Mouse (Mus musculus) heart, adult 11 months (tissue): ENCODE measurements at regions not wholly inside any gene's neighbourhood (a gene's known extent, or its start where the extent isn't known, plus 50 kb on each side); places are given as distances from the start of the nearest gene placed in this dataset.

Experiments
- DNase-seq: peaks from one replicate; pipeline ENCODE4 v3.0.0; 2022

DNA sequence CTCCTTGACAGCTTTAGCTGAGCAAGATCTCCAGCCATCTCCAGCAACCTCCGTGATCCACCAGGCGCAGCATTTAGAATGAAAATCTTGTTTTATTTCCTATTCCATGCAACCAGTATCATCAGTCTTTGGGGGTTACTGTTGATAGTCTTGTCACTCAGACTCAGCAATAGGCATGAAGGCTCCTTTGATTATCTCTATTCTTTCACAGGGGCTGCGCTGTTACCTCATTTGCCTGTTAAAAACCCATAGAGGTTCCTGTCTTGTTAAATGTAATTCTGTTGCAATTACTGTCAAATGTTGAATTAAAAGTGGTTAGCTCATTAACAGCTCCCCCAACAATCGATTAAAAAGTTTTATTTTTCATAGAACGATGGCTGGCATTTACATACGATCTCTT is 502.7 kb downstream of the Olfm4 start:
- no peak for DNase-seq

DNA sequence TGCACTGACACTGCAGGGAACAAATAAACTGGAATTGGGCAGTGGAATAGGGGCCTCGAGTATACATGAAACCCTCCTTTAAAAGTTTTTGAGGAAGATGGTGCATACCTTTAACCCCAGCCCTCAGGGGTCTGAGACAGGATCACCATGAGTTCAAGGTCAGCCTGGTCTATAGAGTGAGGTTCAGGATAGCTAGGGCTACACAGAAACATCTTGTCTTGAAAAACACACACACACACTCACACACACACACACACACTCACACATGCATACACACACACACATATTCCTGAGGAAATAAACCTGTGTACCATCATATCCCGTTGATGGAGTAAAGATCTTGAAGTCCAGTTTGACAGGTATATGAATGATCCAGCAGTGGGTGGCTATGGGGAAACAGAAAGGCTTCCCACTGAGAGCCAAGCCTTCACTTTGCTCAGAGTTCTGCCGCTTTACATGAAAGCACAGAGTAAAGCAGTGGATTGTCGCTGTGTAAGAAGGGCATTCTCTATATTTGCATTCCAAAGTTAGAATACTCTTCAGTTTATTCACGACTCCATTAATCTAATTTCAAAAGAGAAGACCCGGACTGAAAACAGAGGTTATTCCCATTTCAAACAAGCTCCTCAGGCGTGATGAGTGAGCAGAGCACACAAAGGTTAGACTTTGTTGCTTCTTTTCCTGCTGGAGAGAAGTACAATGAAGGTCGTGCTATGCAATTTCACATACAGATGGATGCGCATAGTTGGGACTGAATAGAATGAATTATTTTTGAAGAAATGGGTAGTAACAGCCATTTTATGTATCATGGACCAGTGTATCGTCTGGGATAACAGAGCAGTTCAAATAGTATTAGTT is 508.4 kb downstream of the Olfm4 start:
- DNase-seq = no peak

DNA sequence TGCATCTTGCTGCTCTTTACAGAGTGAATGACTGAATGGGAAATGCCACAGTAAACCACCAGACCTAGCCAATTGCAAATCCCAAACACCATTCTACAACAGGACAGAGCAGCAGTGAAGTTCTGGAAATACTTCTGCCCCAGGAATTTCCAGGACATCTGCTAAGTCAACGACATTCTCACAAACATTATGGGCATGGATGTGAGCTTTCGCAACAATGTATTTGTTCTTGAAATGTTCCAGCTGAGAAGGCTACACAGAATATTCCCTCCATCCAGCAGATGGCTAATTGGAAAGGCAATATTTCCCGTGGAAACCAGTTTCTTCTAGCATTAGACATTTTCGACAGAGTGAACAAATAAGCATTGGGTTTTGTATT is 509.0 kb downstream of the Olfm4 start:
- no peak for DNase-seq

DNA sequence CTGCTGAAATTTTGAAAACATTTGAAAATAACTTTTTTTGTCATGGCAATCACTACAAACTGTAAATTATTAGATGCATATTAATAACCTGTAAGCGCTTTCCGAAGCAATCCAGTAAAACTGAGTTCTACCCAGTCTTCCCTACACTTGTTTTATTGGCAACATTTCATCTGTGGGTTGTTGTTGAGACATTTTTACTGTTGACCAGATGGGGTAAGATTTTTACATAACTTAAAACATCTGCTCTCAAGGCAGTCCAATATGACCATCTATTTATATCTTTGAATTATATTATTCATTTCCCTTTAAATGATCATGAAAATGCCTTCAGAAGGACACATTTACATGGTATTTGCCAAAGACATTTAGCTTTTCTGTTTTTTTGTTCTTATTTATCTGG is 520.5 kb downstream of the Olfm4 start:
- DNase-seq = no peak

DNA sequence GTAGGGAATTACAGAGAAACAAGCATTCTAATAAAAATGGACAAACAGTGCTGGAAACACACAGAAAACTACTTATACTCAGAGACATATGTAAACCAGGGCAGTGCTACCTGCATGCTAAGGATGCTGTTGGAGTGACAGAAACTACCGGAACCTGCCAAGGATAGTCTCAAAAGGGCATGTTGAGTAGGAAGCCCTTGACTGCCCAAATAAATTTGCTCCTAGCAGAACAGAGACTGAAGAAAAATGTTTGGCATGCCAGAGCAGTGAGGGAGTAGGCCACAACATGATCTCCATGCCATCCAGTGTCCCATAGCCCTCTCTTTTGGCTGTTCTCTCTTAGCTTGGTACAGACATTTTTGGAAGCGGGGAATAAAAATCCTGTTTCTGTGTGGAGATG is 532.7 kb downstream of the Olfm4 start:
- DNase-seq = peak; percentile 37

DNA sequence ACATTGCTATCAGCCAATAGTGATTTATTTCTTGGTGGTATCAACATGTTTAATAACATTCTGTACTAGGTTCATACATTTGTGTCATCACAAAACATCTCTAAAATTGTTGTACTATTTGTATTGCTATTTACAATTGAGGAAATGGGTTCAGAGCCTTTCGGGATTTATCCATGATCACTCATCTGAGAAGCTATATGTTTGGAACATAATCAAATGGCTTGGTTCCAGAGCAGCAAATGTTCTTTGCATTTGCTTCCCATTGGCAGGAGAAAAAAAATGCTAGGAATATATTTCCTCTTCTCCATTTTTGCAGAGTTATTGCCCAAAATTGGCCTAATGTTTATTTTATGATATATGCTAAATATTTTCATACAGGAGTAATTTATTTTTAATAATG is 537.3 kb downstream of the Olfm4 start:
- no peak for DNase-seq

DNA sequence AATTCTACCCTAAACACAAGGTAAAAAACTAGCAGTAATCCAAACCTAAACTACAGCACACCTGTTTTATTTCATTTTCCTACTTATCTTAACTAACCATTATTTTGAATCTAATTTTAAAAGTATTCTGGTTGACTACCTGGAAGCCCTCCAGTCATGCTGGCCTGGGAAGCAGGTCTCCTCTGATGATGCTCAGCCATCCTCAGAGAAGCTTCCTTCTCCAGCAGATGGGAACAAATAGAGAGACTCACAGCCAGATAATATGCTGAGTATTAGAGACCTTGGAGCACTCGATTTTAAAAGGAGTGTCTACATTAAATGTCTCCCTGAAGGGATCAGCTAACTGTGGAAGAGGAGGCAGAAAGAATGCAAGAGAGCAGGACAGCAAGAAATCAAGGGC is 537.8 kb downstream of the Olfm4 start:
- no peak for DNase-seq

DNA sequence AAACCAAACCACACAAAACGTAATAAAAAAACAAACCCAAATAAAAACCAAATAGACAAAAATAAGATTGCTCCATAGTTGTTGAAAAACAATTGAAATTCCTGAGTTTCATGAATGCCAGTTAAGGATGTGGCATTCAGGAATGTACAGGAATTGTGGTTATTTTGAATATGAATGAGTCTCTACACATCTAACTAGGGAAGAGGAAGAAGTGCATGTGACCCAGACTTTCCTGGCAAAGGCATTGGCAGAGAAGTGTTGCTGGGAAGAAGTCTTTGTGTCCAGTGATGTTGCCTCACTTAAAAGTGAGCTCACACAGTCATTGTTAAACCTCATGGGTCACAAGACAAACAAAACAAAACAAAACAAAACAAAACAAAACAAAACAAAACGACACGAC is 538.7 kb downstream of the Olfm4 start:
- no peak for DNase-seq

DNA sequence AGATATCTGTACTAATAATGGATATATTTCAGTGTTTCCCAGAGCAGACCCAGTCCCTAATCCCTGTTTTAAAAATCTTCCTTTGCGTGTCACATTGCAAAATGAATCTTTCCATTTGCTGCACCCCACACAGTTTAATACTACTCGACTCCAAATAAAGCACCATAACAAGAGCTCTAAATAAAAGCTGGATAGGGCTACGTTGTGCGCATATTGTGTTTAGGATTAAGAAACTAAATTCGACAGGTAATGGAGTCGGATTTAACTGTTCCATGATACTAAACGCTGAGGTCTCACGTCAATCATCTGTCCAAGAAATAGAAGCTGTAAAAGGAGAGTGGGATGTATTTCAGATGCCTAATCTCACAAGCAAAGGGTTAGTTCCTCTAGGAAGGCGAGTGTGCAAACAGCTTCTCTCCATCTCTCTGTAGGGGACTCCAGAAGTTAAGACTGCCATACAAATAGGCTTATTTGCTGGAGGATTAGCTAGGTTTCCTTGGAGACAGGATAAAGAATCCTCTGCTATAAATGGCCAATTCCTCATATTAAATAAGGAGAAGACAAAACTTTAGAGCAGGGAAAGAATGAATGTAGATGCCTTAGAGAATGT is 544.6 kb downstream of the Olfm4 start:
- DNase-seq = peak; percentile 23

DNA sequence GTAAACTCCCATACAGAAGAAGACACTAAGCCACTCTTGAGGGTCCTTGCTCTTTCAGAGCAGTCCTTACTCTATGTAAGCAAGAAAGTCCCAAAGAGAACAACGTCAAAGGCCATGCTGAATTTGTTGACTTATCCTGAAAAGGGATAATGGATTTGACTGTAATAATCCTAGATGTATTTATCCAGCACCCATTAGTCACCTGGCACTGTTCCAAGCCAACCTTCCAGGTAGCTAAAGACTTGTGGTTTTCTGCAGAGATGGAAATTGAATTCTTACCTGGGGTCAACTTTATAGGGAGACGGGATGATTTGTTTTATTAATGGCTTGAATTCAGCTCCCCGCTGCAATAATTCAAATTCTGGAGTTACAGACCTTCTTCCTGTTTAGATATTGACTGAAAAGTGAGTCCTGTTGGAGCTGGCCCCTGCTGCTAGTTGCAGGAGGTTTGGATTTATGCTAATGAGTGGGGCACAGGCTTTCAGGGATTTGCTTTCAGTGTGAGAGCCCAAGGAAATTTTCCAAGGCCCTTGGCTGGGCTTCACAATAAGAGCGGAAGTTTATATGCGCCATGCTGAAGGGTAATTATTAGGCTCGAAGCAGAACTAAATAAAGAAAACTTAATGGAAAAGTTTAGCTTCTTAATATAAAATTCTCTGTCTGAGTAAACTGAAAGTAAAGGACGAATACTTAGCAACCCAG is 552.3 kb downstream of the Olfm4 start:
- DNase-seq = no peak

DNA sequence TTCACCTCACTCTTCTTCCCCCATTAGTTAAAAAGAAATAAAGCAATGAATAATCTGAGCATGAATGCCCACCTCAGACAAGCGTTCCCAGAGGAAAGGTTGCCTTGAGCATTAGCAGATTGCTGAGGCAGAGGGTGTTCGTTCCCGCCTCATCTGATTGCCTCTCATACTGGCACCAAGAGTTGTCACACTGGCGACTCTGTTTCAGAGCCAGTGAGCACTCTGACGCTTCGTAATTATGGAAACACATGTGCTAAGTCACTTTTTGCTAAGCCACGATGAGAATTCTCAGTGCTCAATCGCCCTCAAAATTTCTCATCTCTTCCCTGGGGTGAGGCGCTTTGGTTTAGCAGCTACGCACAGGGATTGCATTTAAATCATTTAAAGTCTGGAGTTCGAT is 576.1 kb downstream of the Olfm4 start:
- DNase-seq = no peak
